Mouse (Mus musculus) intestine, embryonic 14.5 days (tissue): ENCODE measurements around the gene Nphp4. TPM values are rescaled to one million over a fixed set of nuclear protein-coding genes. Genes with fewer than 3 reads are reported as not detected.

Experiments used
- ATAC-seq: fragments of 200-750 bp; cut with Nextera tagmentation; replicated peaks from 2 replicates; pipeline ENCODE4 v1.8.0; 2017; ENCODE audit warnings: low read depth, moderate number of reproducible peaks, moderate TSS enrichment, moderate library complexity; ENCODE audit not compliant: low FRiP score, low TSS enrichment
- DNase-seq: peaks from one replicate; pipeline ENCODE4 v3.0.0-alpha.2; 2018; ENCODE audit warnings: low spot score
- H3K27ac ChIP-seq: fragments of 300-500 bp; sonication (generic); 2 replicates; pipeline ENCODE4 v1.5.1; 2014; ENCODE audit warnings: low read depth, mild to moderate bottlenecking, control low read depth
- H3K27me3 ChIP-seq: fragments of 300-500 bp; sonication (generic); replicated peaks from 2 replicates; pipeline ENCODE4 v1.6.1; 2014; ENCODE audit warnings: low read length, control low read depth; ENCODE audit not compliant: control insufficient read depth, insufficient read depth
- H3K36me3 ChIP-seq: fragments of 300-500 bp; sonication (generic); 2 replicates; pipeline ENCODE4 v1.6.1; 2014; ENCODE audit warnings: low read length, control low read depth; ENCODE audit not compliant: control insufficient read depth, insufficient read depth
- H3K4me1 ChIP-seq: fragments of 300-500 bp; sonication (generic); replicated peaks from 2 replicates; pipeline ENCODE4 v1.6.1; 2014; ENCODE audit warnings: low read length, control low read depth, mixed read lengths; ENCODE audit not compliant: control insufficient read depth, insufficient read depth
- H3K4me2 ChIP-seq: fragments of 300-500 bp; sonication (generic); 2 replicates; pipeline ENCODE4 v1.6.1; 2014; ENCODE audit warnings: low read length
- H3K4me3 ChIP-seq: fragments of 300-500 bp; sonication (generic); 2 replicates; pipeline ENCODE4 v1.5.1; 2014; ENCODE audit warnings: low read depth, low read length, control low read depth, mixed read lengths
- H3K9ac ChIP-seq: fragments of 300-500 bp; sonication (generic); 2 replicates; pipeline ENCODE4 v1.6.1; 2014; ENCODE audit warnings: mild to moderate bottlenecking, low read length
- H3K9me3 ChIP-seq: fragments of 300-500 bp; sonication (generic); 2 replicates; pipeline ENCODE4 v1.6.1; 2016; ENCODE audit warnings: low read length, control low read depth; ENCODE audit not compliant: control insufficient read depth
- WGBS: fragments of 180-500 bp; shearing (Covaris S2); extraction: QIAGEN DNeasy Blood & Tissue Kit; methylation state at CpG from one replicate; pipeline ENCODE4 v1.1.7; 2014; 5-methylcytosine and 5-hydroxymethylcytosine counted together
- polyA plus RNA-seq: library from polyadenylated mRNA; unstranded; fragments of >200 nt; fragmentation: Nextera tagmentation; extraction: Ambion mirVana; gene quantifications from 2 replicates; pipeline ENCODE4 v1.2.1, GENCODE M21; 2014

The Nphp4 gene
- polyA plus RNA-seq, 1 experiment from 2014 or later: 2.7 TPM

DNA sequence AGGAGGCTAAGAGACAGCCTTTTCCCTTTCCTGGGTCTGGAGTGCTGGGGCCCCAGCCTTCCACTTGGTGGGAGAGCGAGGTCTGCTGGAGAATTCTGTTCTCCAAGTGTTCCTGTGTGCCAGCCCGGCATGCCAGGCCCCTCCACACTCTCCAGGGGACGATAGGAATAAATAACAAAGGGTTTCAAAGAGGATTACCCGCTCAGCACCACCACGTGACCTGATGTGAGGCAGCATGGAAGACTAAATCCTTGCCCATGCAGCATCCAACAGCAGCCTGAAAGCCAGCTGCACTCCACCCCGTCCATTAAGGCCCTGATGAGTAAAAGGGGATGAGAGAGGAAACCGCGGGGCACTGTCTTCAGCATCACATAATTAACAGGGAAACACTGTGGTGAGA, 11.4 kb upstream of the Nphp4 start:
- WGBS: 39% methylated on average over 8 of the region's 8 CpGs
- no peak overlapping the region for H3K9ac ChIP-seq
- no peak overlapping the region for H3K27ac ChIP-seq
- H3K9me3 ChIP-seq: no peaks in the 10 kb centered on the region
- no peaks in the 10 kb centered on the region for H3K4me1 ChIP-seq
- H3K27me3 ChIP-seq: no peaks in the 10 kb centered on the region
- DNase-seq: no peak
- no peak for ATAC-seq
- no peak overlapping the region for H3K4me3 ChIP-seq
- H3K4me2 ChIP-seq: no peak overlapping the region
- no peaks in the 10 kb centered on the region for H3K36me3 ChIP-seq

DNA sequence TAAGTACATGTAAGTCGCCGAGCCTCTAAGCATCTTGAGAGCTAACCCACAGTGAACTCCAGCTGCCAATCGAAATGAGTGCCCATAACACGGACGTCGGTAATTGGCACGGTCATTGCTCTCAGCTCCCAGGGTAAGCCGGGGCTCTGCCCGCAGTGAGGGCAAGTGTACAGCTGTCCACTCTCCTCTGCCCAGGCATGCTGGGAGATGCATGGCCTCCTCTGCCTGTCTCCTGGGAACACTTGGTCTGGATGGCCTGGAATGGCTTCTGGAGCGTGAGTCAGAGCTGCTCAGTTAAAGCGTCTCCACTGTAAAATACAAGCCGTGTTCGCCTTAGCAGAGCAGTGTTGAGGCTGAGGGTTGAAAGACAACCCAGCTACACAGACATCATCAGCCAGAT, 9.9 kb upstream of the Nphp4 start:
- H3K9ac ChIP-seq: no peak overlapping the region
- DNase-seq: no peak
- WGBS: 88% methylated on average over 13 of the region's 13 CpGs

DNA sequence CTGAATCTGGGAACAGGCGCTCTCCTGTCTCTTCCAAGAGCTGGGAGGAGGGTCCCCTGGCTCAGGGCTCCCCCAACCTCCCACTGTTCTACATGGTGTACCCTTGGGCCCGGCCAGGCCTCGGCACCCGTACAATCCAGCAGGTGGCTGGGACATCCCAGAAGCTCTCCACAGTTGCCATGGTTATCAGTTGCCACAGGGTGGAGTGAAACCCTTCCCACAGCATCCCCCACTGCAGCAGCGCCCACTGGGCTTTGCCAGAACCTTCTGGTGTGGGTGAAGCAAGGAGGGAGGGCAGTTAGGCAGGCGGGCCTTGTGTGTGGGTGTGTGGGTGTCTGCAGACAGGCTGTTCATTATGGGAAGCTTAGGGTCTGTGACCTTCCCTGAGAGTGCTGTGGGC, 8.6 kb upstream of the Nphp4 start:
- ATAC-seq: no peak
- H3K27ac ChIP-seq: no peak overlapping the region
- no peak overlapping the region for H3K4me3 ChIP-seq
- 0 out of 2 replicates have a peak, but pooled peaks cover 6% of the 10 kb centered on the region for H3K9me3 ChIP-seq
- no peaks in the 10 kb centered on the region for H3K36me3 ChIP-seq
- H3K27me3 ChIP-seq: no peaks in the 10 kb centered on the region
- no peaks in the 10 kb centered on the region for H3K4me1 ChIP-seq
- H3K9ac ChIP-seq: no peak overlapping the region
- no peak for DNase-seq
- no peak overlapping the region for H3K4me2 ChIP-seq
- WGBS: 86% methylated on average over 6 of the region's 6 CpGs

More for the DNA sequence above, 9.9 kb upstream of the Nphp4 start:
- H3K4me2 ChIP-seq: no peak overlapping the region
- ATAC-seq: no peak
- H3K9me3 ChIP-seq: 0 out of 2 replicates have a peak, but pooled peaks cover 3% of the 10 kb centered on the region
- H3K36me3 ChIP-seq: no peaks in the 10 kb centered on the region
- no peak overlapping the region for H3K4me3 ChIP-seq
- H3K4me1 ChIP-seq: no peaks in the 10 kb centered on the region
- H3K27ac ChIP-seq: no peak overlapping the region
- no peaks in the 10 kb centered on the region for H3K27me3 ChIP-seq

- no peak for ATAC-seq
- H3K36me3 ChIP-seq: no peaks in the 10 kb centered on the region
- no peak overlapping the region for H3K4me2 ChIP-seq
These were observed 565 bp upstream of the Nphp4 start for GRCm38 (mm10) chr4:152475941-152476340.

DNA sequence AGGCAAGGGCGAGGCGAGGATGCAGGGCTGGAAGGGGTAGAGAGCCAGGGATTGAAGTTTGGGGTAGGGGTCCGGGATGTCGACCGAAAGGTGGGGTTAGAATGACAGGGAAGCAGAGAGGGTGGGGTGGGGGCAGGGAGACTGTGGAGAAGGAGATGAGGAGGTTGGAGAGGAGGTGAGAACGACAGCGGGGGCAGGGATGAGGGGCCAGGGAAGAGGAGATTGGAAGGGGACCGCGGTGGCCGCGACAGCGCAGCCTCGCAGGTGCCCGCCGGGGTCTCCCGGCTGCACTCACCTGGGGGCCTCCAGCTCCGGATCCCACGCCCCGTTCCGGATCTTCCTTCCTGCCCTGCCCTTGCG, 580 bp downstream of the Nphp4 start:
- under 1% methylated on average over 18 of the region's 21 CpGs for WGBS

More at GRCm38 (mm10) chr4:152475941-152476340, 565 bp upstream of the Nphp4 start:
- 78% methylated on average over 7 of the region's 7 CpGs for WGBS
- DNase-seq: no peak
- H3K27ac ChIP-seq: no peak overlapping the region
- 0 out of 2 replicates have a peak, but pooled peaks cover 6% of the 10 kb centered on the region for H3K9me3 ChIP-seq
- H3K4me3 ChIP-seq: no peak overlapping the region
- no peak overlapping the region for H3K9ac ChIP-seq
- peaks cover 14% of the 10 kb centered on the region for H3K27me3 ChIP-seq
- peaks cover 8% of the 10 kb centered on the region for H3K4me1 ChIP-seq

DNA sequence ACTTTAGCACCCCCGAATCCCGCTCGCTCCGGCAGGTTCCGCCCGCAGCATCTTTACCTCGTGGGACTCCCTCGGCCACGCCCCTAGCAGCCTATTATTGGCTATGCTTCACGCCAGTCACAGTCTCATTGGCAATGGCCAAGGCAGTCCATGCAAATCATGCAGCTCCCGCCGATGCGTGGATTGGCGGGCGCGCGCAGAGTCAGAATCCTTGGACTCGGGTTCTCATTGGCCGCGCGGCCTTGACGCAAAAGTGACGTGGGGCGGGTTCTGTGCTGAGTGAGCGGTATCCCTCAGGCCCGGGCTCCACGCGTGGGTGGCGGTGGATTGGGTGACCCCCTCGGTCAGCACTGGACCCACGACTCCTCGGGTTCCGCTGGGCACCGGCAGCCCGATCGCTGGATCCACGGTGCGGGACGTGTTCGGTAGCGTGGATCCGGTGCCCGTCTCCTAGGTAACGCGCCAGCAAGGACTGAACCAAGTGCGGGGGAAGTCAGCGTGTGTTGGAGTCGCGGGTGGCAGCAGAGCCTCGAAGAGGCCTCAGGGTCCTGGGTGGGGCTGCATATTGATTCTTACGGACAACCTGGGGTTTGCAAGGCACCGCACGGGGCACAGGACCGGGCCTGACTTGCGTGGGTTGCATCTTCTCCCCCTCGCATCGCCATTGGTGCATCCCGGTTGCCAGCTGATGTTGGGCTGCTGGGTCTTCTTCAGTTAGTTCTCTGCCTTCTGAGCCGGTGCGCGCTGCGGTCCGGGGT, 1.1 kb downstream of the Nphp4 start, which contains the start of gene Kcnab2:
TSS of gene Kcnab2 (minus strand) at position 406 of the 758 bp plus-strand sequence.
- under 1% methylated on average over 63 of the region's 63 CpGs for WGBS
- Histone ChIP-seq H3K27me3 (peaks cover 14% of the 10 kb centered on the region), H3K27ac (peak within 1 kb of the TSS; percentile 75), H3K9me3 (no peaks in the 10 kb centered on the region), H3K9ac (peak within 1 kb of the TSS; percentile 78), H3K4me1 (peaks cover 8% of the 10 kb centered on the region), H3K4me3 (peak within 1 kb of the TSS; percentile 90), H3K4me2 (peak within 1 kb of the TSS; percentile 81), H3K36me3 (no peaks in the 10 kb centered on the region)
- peak; percentile 97 for ATAC-seq
- DNase-seq: peak; percentile 99

More for the DNA sequence above, 580 bp downstream of the Nphp4 start:
- no peak for ATAC-seq
- H3K4me2 ChIP-seq: peak overlapping the region; percentile 81
- H3K27me3 ChIP-seq: peaks cover 14% of the 10 kb centered on the region
- no peaks in the 10 kb centered on the region for H3K9me3 ChIP-seq
- peaks cover 8% of the 10 kb centered on the region for H3K4me1 ChIP-seq
- peak overlapping the region; percentile 90 for H3K4me3 ChIP-seq
- no peak overlapping the region for H3K27ac ChIP-seq
- no peak for DNase-seq
- no peaks in the 10 kb centered on the region for H3K36me3 ChIP-seq
- peak overlapping the region; percentile 48 for H3K9ac ChIP-seq

DNA sequence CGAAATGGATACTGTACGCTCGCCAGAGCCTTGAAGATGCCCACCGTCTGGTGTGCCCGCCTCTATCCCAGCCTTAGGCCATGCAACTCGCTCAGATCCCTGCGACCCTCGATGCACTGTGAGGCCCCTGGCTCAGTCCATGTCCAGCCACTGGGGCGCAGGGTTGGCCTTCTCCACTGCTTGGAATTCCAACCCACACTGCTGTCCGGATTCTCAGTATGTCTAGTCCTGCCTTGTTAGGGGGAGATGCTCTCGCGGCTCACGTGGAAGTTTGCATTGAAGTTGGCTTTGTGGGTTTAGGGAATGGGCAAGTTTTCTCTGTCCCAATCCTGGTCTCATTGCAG, 1.7 kb downstream of the Nphp4 start:
- WGBS: 2% methylated on average over 13 of the region's 13 CpGs
- DNase-seq (no peak), ATAC-seq (peak; percentile 29)
- Histone ChIP-seq H3K36me3 (no peaks in the 10 kb centered on the region), H3K4me2 (peak overlapping the region; percentile 81), H3K4me1 (peaks cover 8% of the 10 kb centered on the region), H3K9ac (peak overlapping the region; percentile 78), H3K27ac (peak overlapping the region; percentile 75), H3K27me3 (peaks cover 14% of the 10 kb centered on the region), H3K9me3 (no peaks in the 10 kb centered on the region), H3K4me3 (peak overlapping the region; percentile 90)

GRCm38 (mm10) chr4:152480426-152480825, 3.9 kb downstream of the Nphp4 start:
- peaks cover 8% of the 10 kb centered on the region for H3K4me1 ChIP-seq
- 59% methylated on average over 8 of the region's 8 CpGs for WGBS
- no peak overlapping the region for H3K27ac ChIP-seq
- H3K4me3 ChIP-seq: no peak overlapping the region
- DNase-seq (no peak), ATAC-seq (no peak)
- H3K4me2 ChIP-seq: no peak overlapping the region
- H3K9ac ChIP-seq: no peak overlapping the region
- H3K36me3 ChIP-seq: no peaks in the 10 kb centered on the region
- no peaks in the 10 kb centered on the region for H3K9me3 ChIP-seq
- peaks cover 14% of the 10 kb centered on the region for H3K27me3 ChIP-seq

DNA sequence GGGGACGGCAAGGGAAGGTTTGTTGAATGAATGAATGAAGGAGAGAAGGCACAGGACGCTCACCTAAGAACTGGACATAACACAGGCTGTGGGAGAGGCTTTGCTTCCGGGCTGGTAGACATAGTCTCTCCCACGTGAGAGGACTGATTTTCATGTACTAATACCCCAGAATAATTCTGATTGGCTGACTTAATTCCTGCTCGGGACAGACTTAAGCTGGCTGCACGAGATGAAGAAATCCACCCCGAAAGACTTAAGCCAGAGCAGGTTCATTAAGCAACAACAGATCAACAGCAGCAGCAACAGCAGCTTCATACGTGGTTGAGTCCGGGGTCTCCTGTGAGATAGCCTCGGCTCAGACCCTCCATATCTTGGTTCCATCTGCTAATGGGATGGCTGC, 11.5 kb downstream of the Nphp4 start:
- H3K9me3 ChIP-seq: no peaks in the 10 kb centered on the region
- no peaks in the 10 kb centered on the region for H3K36me3 ChIP-seq
- ATAC-seq (no peak), DNase-seq (no peak)
- 90% methylated on average over 10 of the region's 10 CpGs for WGBS
- H3K4me1 ChIP-seq: no peaks in the 10 kb centered on the region
- H3K27ac ChIP-seq: no peak overlapping the region
- H3K27me3 ChIP-seq: no peaks in the 10 kb centered on the region
- no peak overlapping the region for H3K4me3 ChIP-seq
- no peak overlapping the region for H3K4me2 ChIP-seq
- no peak overlapping the region for H3K9ac ChIP-seq
